In genomic region chr1:36436515-36436914, GRCm38 (mm10) we compare ENCODE assay signal across 19 mouse cellular contexts. TPM values are rescaled to one million over a fixed set of nuclear protein-coding genes. Genes with fewer than 3 reads are reported as not detected.
DNase-seq lines count a peak whose midpoint lies in the region; ATAC-seq and TF ChIP-seq lines count a peak whose summit lies in the region.
"Had no signal": no experiment of that assay in that cellular context is flagged by ENCODE, and none has a peak within 500 bp of the region (broad histone marks: within the 10 kb centered on the region; RNA-seq: fewer than 3 reads in every experiment).

No protein-coding gene starts in this region.

- no peaks in the 10 kb centered on the region for H3K9me3 ChIP-seq in embryonic facial prominence, embryonic 10.5 days
- H3K9me3 ChIP-seq in intestine, postnatal 0 days (ENCODE audit: control insufficient read depth), result no peaks in the 10 kb centered on the region
- H3K9me3 ChIP-seq: embryonic facial prominence, embryonic 12.5 days; forebrain, embryonic 13.5 days; forebrain, embryonic 15.5 days had no signal

- DNase-seq in spleen, postnatal 36 days (ENCODE audit: low spot score in 2 of 2), result peak; percentile 3 to 7
- DNase-seq in spleen, adult 18-20 months, result no peak
- DNase-seq in embryonic facial prominence, embryonic 10.5 days (ENCODE audit: low spot score), result no peak
- DNase-seq: adrenal gland, adult 2 months; adrenal gland, postnatal 10 days; adrenal gland, postnatal 25 days; cerebellum, adult 11-12 months; cerebellum, adult 2 months; cerebellum, adult 9-10 months; cerebellum, postnatal 10 days; cerebellum, postnatal 25 days; embryo, embryonic 11 days; forebrain, postnatal 0 days had no signal

- no peak for TF ChIP-seq CTCF in intestine, postnatal 0 days (IDR thresholded peaks at IDR 0.05; ENCODE audit: low read depth)

- peak overlapping the region; percentile 48 for H3K27ac ChIP-seq in macrophage
- H3K27ac ChIP-seq in embryonic facial prominence, embryonic 10.5 days (replicated peaks), result no peak overlapping the region
- H3K27ac ChIP-seq in intestine, postnatal 0 days (ENCODE audit: low read depth, low read length), result no peak overlapping the region
- H3K27ac ChIP-seq: embryonic facial prominence, embryonic 12.5 days; forebrain, embryonic 13.5 days; forebrain, embryonic 15.5 days had no signal

- no peak overlapping the region for H3K4me3 ChIP-seq in macrophage (ENCODE audit: inconsistent target)
- H3K4me3 ChIP-seq in embryonic facial prominence, embryonic 10.5 days, result no peak overlapping the region
- H3K4me3 ChIP-seq in intestine, postnatal 0 days (ENCODE audit: low read depth, low read length), result no peak overlapping the region
- H3K4me3 ChIP-seq: embryonic facial prominence, embryonic 12.5 days; forebrain, embryonic 13.5 days; forebrain, embryonic 15.5 days had no signal

- peak; percentile 62 for ATAC-seq in monocyte, adult 5-6 weeks (replicated peaks; ENCODE audit: insufficient number of reproducible peaks, low FRiP score, low TSS enrichment, poor library complexity, severe bottlenecking)
- no peak for ATAC-seq in intestine, postnatal 0 days
- ATAC-seq: forebrain, embryonic 13.5 days; forebrain, embryonic 15.5 days; forebrain, postnatal 0 days had no signal

- no peaks in the 10 kb centered on the region for H3K4me1 ChIP-seq in embryonic facial prominence, embryonic 10.5 days
- H3K4me1 ChIP-seq in intestine, postnatal 0 days (replicated peaks; ENCODE audit: control insufficient read depth, insufficient read depth, low read length), result no peaks in the 10 kb centered on the region
- H3K4me1 ChIP-seq: embryonic facial prominence, embryonic 12.5 days; forebrain, embryonic 13.5 days; forebrain, embryonic 15.5 days had no signal

- H3K9ac ChIP-seq in intestine, postnatal 0 days (ENCODE audit: low read depth, low read length), result no peak overlapping the region
- H3K9ac ChIP-seq: embryonic facial prominence, embryonic 12.5 days; forebrain, embryonic 13.5 days; forebrain, embryonic 15.5 days; forebrain, postnatal 0 days had no signal

- WGBS in macrophage (ENCODE audit: missing documents), result 71% methylated on average over 6 of the region's 6 CpGs
- WGBS in embryonic facial prominence, embryonic 10.5 days, result 94% methylated on average over 6 of the region's 6 CpGs
- 95% methylated on average over 6 of the region's 6 CpGs for WGBS in intestine, postnatal 0 days

- H3K36me3 ChIP-seq in macrophage (ENCODE audit: inconsistent target), result peaks cover 45% of the 10 kb centered on the region
- peaks cover 95% of the 10 kb centered on the region for H3K36me3 ChIP-seq in embryonic facial prominence, embryonic 10.5 days (replicated peaks)
- H3K36me3 ChIP-seq in intestine, postnatal 0 days (ENCODE audit: control insufficient read depth, insufficient read depth), result peaks cover 63% of the 10 kb centered on the region

- H3K27me3 ChIP-seq in embryonic facial prominence, embryonic 10.5 days (replicated peaks; ENCODE audit: low read depth, poor library complexity, severe bottlenecking), result no peaks in the 10 kb centered on the region
- no peaks in the 10 kb centered on the region for H3K27me3 ChIP-seq in intestine, postnatal 0 days (replicated peaks; ENCODE audit: control insufficient read depth, insufficient read depth, low read length)
- H3K27me3 ChIP-seq: embryonic facial prominence, embryonic 12.5 days; forebrain, embryonic 13.5 days; forebrain, embryonic 15.5 days had no signal

- H3K79me2 ChIP-seq in macrophage (ENCODE audit: inconsistent target), result no peaks in the 10 kb centered on the region

- no peak overlapping the region for H3K4me2 ChIP-seq in intestine, postnatal 0 days (replicated peaks; ENCODE audit: low read depth)
- H3K4me2 ChIP-seq: embryonic facial prominence, embryonic 12.5 days; forebrain, embryonic 13.5 days; forebrain, embryonic 15.5 days had no signal

RNA-seq across cellular contexts. Expression of gene Lman2l, which starts 8.6 kb away (rescaled TPM):
- 10 to 100 TPM in 25 of 26 experiments, 1 to 10 TPM in 1; 9.6 to 75.8 (median 42.3) TPM for total RNA-seq in macrophage (2018; cell fraction: chromatin; rRNA removed)
- 10 to 100 TPM; 10.7 to 22.2 (median 16.6) TPM for total RNA-seq in macrophage (2018; cell fraction: cytosol; rRNA removed)
- total RNA-seq in macrophage (2018; cell fraction: nucleus; rRNA removed), result 10 to 100 TPM; 14.3 to 64.9 (median 38.6) TPM
- polyA plus RNA-seq in macrophage (2018), result 14.9 to 17.7 TPM (median 17.1 TPM) in 3 replicates
- total RNA-seq in monocyte, adult 5-6 weeks (2017), result 8.0 to 12.1 TPM (median 10.8 TPM) in 3 replicates
- 58.4 and 62.9 TPM in 2 replicates for polyA plus RNA-seq in embryonic facial prominence, embryonic 10.5 days (2016; fragmentation: Nextera tagmentation; extraction: Ambion mirVana)
- 10.5 and 11.2 TPM in 2 replicates for polyA plus RNA-seq in intestine, postnatal 0 days (2015; fragmentation: Nextera tagmentation; extraction: Ambion mirVana)

RNA-seq across cellular contexts. Expression of gene Cnnm4, which starts 34.9 kb away (rescaled TPM):
- total RNA-seq in macrophage (2018; cell fraction: chromatin; rRNA removed), result 10 to 100 TPM in 2 of 26 experiments, 1 to 10 TPM in 24; 3.2 to 10.9 (median 6.8) TPM
- 1 to 10 TPM; 3.4 to 6.4 (median 5.0) TPM for total RNA-seq in macrophage (2018; cell fraction: cytosol; rRNA removed)
- total RNA-seq in macrophage (2018; cell fraction: nucleus; rRNA removed), result 10 to 100 TPM in 11 of 26 experiments, 1 to 10 TPM in 15; 4.8 to 14.0 (median 9.1) TPM
- polyA plus RNA-seq in macrophage (2018), result 2.9 to 3.6 TPM (median 3.0 TPM) in 3 replicates
- 16.4 to 17.0 TPM (median 17.0 TPM) in 3 replicates for total RNA-seq in monocyte, adult 5-6 weeks (2017)
- polyA plus RNA-seq in embryonic facial prominence, embryonic 10.5 days (2016; fragmentation: Nextera tagmentation; extraction: Ambion mirVana), result 16.2 and 16.4 TPM in 2 replicates
- 17.4 and 18.4 TPM in 2 replicates for polyA plus RNA-seq in intestine, postnatal 0 days (2015; fragmentation: Nextera tagmentation; extraction: Ambion mirVana)

Comparison
In these comparisons a context has a peak if more than half of its experiments do, and no peak if none do; other contexts are left out.
1. DNase-seq: peak in spleen, postnatal 36 days (2 of 2); none in spleen, adult 18-20 months (0 of 2) and embryonic facial prominence, embryonic 10.5 days (single experiment).